Mouse (Mus musculus) erythroblast, embryonic 14.5 days (primary cell): ENCODE data around the gene Cldn6.

ENCODE experiments used
- GATA1 ChIP-seq: IDR thresholded peaks from 2 replicates; pipeline ENCODE4 v1.6.1; 2012; ENCODE audit warnings: low read length, inconsistent platforms, mixed read lengths
- TAL1 ChIP-seq: IDR thresholded peaks from 3 replicates; pipeline ENCODE4 v1.6.1; 2012; ENCODE audit warnings: low read length, inconsistent platforms, mixed read lengths

- no peak for TF ChIP-seq GATA1
- TF ChIP-seq TAL1 = no peak
Observed at GRCm38 (mm10) chr17:23660117-23660875, 18.8 kb upstream of the Cldn6 start, which contains the start of gene Bicdl2.
